Mouse (Mus musculus): ENCODE data around the gene Gp9. TPM values are rescaled to one million over a fixed set of nuclear protein-coding genes. Genes with fewer than 3 reads are reported as not detected.
A peak's percentile ranks its signal among the peaks of the same experiment; 100 is the strongest.

Gp9 gene
- total RNA-seq, 1 experiment from 2014 or later: 0.52 TPM

DNA sequence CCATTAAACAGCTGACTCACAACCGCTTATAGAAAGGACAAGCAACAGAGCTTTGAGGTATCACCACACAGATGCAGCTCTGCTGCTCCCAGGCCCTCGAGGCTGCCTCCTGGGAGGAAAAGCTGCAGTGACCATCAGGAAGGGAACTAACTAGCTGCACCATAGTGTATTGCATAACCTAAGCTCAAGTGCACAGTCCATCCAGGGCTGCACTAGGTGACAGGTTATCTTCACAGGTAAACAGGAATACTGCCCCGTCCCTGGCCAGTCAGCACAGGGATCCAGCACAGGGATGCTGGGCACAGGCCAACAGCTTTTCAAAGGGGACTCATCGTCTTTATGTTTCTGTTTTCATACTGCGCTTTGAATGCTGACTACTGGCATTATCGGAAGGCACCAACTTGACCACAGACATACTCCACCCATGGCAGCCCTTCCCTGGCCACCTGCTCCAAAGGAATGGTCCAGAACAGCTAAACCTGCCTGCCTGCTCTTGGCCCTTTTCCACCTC lies 31.8 kb downstream of the Gp9 start:
- no peak for DNase-seq

DNA sequence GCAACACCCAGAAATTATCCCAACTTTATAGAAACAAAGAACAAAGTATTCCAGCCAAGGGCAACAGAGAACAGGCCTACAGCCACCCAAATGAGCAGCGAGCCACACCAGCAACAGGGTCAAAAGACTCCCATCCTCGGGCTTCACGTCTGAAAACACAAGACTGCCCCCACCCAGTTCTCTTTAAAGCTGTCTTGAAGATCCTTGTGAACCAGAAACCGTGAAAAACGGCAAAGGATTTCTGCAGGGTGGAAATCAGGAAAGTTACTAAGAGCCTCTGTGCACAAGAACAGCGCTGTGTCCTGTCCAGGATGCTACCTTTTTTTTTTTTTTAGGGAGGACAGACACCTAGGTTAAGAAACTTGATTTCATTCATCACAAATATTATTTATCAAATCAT lies 32.4 kb downstream of the Gp9 start:
- no peak for DNase-seq

DNA sequence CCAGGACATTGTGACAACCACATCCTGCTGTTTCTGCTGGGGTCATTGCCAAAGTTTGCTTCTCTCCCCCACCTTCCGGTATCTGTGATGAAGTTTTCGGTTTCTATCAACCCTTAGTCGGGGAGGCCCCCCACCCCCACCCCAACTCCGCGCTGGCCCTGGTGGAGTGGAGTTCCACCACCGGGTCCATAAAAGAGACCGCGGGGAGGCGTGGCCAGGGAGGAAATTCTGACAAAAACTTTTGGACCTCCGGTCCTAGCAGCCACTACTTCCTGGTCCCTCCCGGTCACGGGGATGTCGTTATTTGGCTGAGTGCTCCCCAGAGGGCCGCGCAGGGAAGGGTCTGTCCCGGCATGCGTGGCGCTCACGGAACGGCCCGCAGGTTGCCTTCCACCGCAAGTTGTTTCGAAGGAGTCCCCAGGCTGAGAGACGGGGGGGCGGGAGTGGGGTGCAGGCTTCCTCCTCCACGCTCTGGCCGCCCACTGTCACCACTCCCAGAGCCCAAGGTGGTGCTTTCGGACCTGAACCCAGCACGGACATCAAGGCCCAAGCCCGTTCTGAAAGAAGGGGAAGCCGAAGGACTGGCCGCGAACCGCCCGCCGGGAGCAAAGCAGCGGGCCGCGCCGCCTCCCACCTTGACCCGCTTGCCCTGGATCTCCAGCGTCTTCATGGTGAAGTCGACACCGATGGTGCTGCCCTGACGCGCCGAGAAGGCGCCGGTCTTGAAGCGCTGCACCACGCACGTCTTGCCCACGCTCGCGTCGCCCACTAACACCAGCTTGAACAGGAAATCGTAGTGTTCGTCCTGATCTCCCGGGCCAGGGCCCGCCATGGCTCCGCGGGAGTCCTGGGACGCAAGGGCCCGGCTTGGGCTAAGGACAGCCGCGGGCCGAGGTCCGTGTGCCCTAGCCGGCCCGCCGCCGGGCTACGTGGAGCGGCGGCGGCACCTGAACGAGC lies 33.1 kb downstream of the Gp9 start:
- peak; percentile 86 for DNase-seq

DNA sequence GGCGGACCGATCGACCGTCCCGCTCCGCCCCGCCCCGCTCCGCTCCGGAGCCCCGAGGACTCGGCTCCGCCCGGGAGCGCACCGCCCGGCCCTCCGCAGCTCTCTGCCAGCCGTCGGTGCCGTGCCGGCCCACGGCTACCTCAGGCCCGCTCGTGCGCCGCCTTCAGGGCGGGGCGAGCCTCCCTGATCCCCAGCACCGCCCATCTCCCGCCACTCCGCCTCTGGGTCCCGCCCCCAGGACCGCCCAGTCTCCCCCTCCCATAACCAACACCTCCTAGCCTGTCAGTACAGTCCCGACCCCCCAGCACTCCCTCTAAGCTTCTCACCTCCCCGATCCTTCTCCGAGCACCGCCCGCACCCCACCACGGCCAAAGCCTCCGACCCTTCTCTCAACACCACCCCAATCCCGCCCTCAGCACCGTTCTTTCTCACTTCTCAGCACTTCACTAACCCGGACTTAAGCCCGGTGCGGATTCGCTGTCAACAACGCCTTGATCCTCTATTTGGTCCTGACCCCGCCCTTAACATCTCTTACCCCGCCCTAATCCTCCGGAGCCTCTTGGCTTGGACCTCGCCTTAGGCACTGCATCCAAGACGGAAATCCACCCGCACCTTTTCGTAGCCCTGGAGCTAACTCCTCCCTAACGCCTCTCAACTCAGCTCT lies 33.9 kb downstream of the Gp9 start, which contains the start of gene Rab43:
Gene Rab43, minus strand, starts transcription at position 490 of the 664 bp plus-strand sequence.
- peak; percentile 96 for DNase-seq

DNA sequence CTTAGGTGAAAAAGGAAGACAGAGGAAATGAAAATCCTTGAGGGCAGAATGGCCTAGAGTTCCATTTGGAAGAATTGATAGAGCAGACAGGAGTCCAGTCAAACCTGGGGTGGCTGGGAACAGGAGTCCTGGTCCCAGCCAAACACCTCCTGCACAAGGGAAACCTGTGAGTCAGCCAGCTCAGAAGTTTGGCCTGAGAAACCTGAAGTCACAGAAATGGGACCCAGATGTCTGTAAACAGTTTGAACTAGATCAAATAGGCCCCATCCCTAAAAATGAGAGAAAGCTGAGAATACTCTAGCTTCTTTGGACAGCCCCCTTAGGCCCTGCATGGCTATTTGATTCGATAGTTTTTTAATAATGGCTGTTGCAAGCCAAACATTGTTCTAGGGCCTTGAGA lies 34.8 kb downstream of the Gp9 start:
- DNase-seq: no peak

DNA sequence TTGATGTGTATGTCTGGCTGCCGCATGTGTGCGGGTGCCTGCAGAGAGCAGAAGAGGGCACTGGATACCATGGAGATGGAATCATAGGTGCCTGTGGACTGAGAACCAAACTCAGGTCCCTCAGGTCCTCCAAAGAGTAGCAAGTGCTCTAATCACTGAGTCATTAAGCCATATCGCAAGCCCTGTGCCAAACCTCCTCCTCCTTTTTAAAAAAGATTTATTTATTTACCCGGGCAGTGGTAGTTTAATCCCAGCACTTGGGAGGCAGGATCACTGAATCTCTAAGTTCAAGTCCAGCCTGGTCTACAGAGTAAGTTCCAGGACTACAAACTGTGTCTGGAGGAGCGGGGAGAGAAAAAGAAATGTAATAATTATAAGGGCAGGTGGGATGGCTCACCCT lies 36.6 kb downstream of the Gp9 start:
- DNase-seq: no peak

DNA sequence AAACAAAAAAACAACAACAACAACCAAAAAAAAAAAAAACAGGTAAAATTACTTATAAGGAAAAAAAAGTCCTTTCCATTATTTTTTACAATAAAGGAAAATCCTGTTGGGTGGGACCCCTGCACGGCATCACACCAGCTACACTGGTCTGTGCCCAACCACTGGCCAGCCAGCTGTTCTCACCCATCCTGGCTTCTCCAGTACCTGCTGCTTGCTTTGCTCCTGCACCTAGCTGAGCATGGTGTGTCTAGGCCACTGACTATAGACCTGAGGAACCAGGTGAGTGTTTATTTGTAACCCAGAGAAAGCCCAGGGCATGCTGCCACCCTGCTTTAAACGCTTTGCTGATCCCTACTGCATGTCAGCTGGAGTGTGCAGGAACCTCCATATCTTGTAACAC lies 42.5 kb downstream of the Gp9 start:
- no peak for DNase-seq

Other genes starting within 250 kb of the Gp9 start
- 5.2 and 10.5 TPM in 2 replicates for gene Arhgap25, start 244.8 kb upstream of the Gp9 start, total RNA-seq (2021)
- gene Prokr1, start 187.3 kb upstream of the Gp9 start, total RNA-seq (2021): 0.71 and 0.93 TPM in 2 replicates
- gene Aplf, start 105.9 kb upstream of the Gp9 start, total RNA-seq (2021): 5.9 and 6.9 TPM in 2 replicates
- 1.1 and 2.5 TPM in 2 replicates for gene Efcc1, start 47.2 kb upstream of the Gp9 start, total RNA-seq (2021)
- 27.8 and 33.2 TPM in 2 replicates for gene Rab43, start 34.1 kb downstream of the Gp9 start, total RNA-seq (2021)
- 4.1 and 6.1 TPM in 2 replicates for gene Gm45140, start 57.7 kb downstream of the Gp9 start, total RNA-seq (2021)
- 41.0 and 42.3 TPM in 2 replicates for gene Isy1, start 60.7 kb downstream of the Gp9 start, total RNA-seq (2021)
- 392 and 410 TPM in 2 replicates for gene Cnbp, start 73.0 kb downstream of the Gp9 start, total RNA-seq (2021)
- 93.2 and 98.2 TPM in 2 replicates for gene Copg1, start 109.7 kb downstream of the Gp9 start, total RNA-seq (2021)
- gene Hmces, start 135.9 kb downstream of the Gp9 start, total RNA-seq (2021): 23.3 and 24.8 TPM in 2 replicates
- gene H1fx, start 203.6 kb downstream of the Gp9 start, total RNA-seq (2021): 23.8 and 24.9 TPM in 2 replicates

All from adrenal gland, postnatal 14 days (tissue).